Mouse (Mus musculus): Measurements from ENCODE around the gene Sema4a. TPM values are rescaled to one million over a fixed set of nuclear protein-coding genes. Genes with fewer than 3 reads are reported as not detected.

Sema4a gene
- polyA plus RNA-seq, 1 experiment from 2014 or later, result 32.6 TPM

DNA sequence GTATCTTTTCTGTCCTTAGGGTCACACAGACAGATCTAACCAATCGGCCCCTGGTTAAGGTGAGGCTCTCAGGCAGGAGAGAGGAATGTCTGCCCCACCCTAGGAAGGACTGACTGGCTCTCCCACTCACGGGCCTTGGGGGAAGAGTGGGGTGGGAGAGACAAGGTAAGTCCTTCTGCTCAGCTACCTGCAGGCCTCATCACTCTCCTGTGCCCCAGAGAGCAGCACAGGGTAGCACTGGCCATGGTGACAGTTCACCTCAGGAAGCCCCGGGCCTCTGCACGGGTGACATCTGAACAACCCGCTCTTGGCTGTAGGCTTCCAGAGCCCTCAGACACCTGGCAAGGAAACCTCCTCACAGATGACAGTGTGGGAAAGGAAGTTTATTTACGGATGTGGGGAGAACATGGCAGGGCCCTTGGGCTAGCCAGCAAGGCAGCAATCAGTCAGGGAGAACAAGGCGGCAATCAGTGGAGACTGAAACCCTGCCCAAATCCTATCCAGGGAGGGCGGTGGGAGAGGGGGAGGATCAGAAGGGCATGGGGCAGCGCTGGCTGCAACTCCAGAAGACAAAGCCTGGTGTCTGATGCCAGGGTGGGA lies 67.1 kb downstream of the Sema4a start:
- Histone ChIP-seq H3K27me3 (ENCODE audit: insufficient read depth, low read length) (no peaks in the 10 kb centered on the region), H3K4me1 (replicated peaks; ENCODE audit: insufficient read depth, low read length) (no peaks in the 10 kb centered on the region), H3K4me3 (replicated peaks; ENCODE audit: low read depth, low read length) (no peak overlapping the region), H3K36me3 (ENCODE audit: insufficient read depth, low read length) (0 out of 2 replicates have a peak, but pooled peaks cover 10% of the 10 kb centered on the region), H3K9ac (ENCODE audit: low read depth, low read length) (no peak overlapping the region), H3K27ac (no peak overlapping the region), H3K4me2 (ENCODE audit: low read length) (no peak overlapping the region), H3K9me3 (replicated peaks; ENCODE audit: low read length) (no peaks in the 10 kb centered on the region; the same call in 1 of the 2 replicates)
- ATAC-seq (replicated peaks; ENCODE audit: low FRiP score, low read depth), result no peak
- 70% methylated on average over 9 of the region's 9 CpGs for WGBS
- no peak for TF ChIP-seq CTCF (IDR thresholded peaks at IDR 0.05; ENCODE audit: low read depth)
- DNase-seq (ENCODE audit: low spot score), result no peak

Small RNA genes lying within 50 kb of the gene (microRNA-seq; reads per million reads assigned to microRNA genes)
- not detected for gene Mir7011

Other genes with a start within 250 kb of the Sema4a start
- gene Rhbg, start 206.5 kb downstream of the Sema4a start, polyA plus RNA-seq (2015; fragmentation: Nextera tagmentation; extraction: Ambion mirVana), result 23.2 and 24.2 TPM in 2 replicates
- gene Gm38392, start 174.0 kb downstream of the Sema4a start, polyA plus RNA-seq (2015; fragmentation: Nextera tagmentation; extraction: Ambion mirVana), result 3.8 and 5.1 TPM in 2 replicates
- 13.0 and 13.8 TPM in 2 replicates for gene Tsacc, start 164.2 kb downstream of the Sema4a start, polyA plus RNA-seq (2015; fragmentation: Nextera tagmentation; extraction: Ambion mirVana)
- 373 and 411 TPM in 2 replicates for gene Cct3, start 164.1 kb downstream of the Sema4a start, polyA plus RNA-seq (2015; fragmentation: Nextera tagmentation; extraction: Ambion mirVana)
- 306 and 328 TPM in 2 replicates for gene Glmp, start 136.2 kb downstream of the Sema4a start, polyA plus RNA-seq (2015; fragmentation: Nextera tagmentation; extraction: Ambion mirVana)
- 6.3 and 7.4 TPM in 2 replicates for gene Tmem79, start 125.0 kb downstream of the Sema4a start, polyA plus RNA-seq (2015; fragmentation: Nextera tagmentation; extraction: Ambion mirVana)
- gene Smg5, start 124.9 kb downstream of the Sema4a start, polyA plus RNA-seq (2015; fragmentation: Nextera tagmentation; extraction: Ambion mirVana), result 26.7 and 30.9 TPM in 2 replicates
- 15.4 and 16.6 TPM in 2 replicates for gene Paqr6, start 96.6 kb downstream of the Sema4a start, polyA plus RNA-seq (2015; fragmentation: Nextera tagmentation; extraction: Ambion mirVana)
- 3.8 and 4.7 TPM in 2 replicates for gene Bglap3, start 88.4 kb downstream of the Sema4a start, polyA plus RNA-seq (2015; fragmentation: Nextera tagmentation; extraction: Ambion mirVana)
- gene Bglap2, start 82.5 kb downstream of the Sema4a start, polyA plus RNA-seq (2015; fragmentation: Nextera tagmentation; extraction: Ambion mirVana), result 4.2 and 7.1 TPM in 2 replicates
- gene Bglap, start 76.7 kb downstream of the Sema4a start, polyA plus RNA-seq (2015; fragmentation: Nextera tagmentation; extraction: Ambion mirVana), result not detected in 2 replicates
- 97.5 and 107 TPM in 2 replicates for gene Pmf1, start 50.9 kb downstream of the Sema4a start, polyA plus RNA-seq (2015; fragmentation: Nextera tagmentation; extraction: Ambion mirVana)
- gene Slc25a44, start 36.0 kb downstream of the Sema4a start, polyA plus RNA-seq (2015; fragmentation: Nextera tagmentation; extraction: Ambion mirVana), result 17.1 and 17.7 TPM in 2 replicates
- 99.3 and 108 TPM in 2 replicates for gene Lmna, start 48.8 kb upstream of the Sema4a start, polyA plus RNA-seq (2015; fragmentation: Nextera tagmentation; extraction: Ambion mirVana)
- 12.5 and 13.8 TPM in 2 replicates for gene Mex3a, start 71.2 kb upstream of the Sema4a start, polyA plus RNA-seq (2015; fragmentation: Nextera tagmentation; extraction: Ambion mirVana)
- 27.4 and 28.9 TPM in 2 replicates for gene Rab25, start 87.1 kb upstream of the Sema4a start, polyA plus RNA-seq (2015; fragmentation: Nextera tagmentation; extraction: Ambion mirVana)
- gene Lamtor2, start 91.9 kb upstream of the Sema4a start, polyA plus RNA-seq (2015; fragmentation: Nextera tagmentation; extraction: Ambion mirVana), result 164 and 173 TPM in 2 replicates
- 35.1 and 35.9 TPM in 2 replicates for gene Ubqln4, start 92.6 kb upstream of the Sema4a start, polyA plus RNA-seq (2015; fragmentation: Nextera tagmentation; extraction: Ambion mirVana)
- 294 and 311 TPM in 2 replicates for gene Ssr2, start 114.7 kb upstream of the Sema4a start, polyA plus RNA-seq (2015; fragmentation: Nextera tagmentation; extraction: Ambion mirVana)
- 53.7 and 65.4 TPM in 2 replicates for gene Arhgef2, start 144.8 kb upstream of the Sema4a start, polyA plus RNA-seq (2015; fragmentation: Nextera tagmentation; extraction: Ambion mirVana)
- gene Rxfp4, start 192.0 kb upstream of the Sema4a start, polyA plus RNA-seq (2015; fragmentation: Nextera tagmentation; extraction: Ambion mirVana), result not detected in 2 replicates
- gene Khdc4, start 224.6 kb upstream of the Sema4a start, polyA plus RNA-seq (2015; fragmentation: Nextera tagmentation; extraction: Ambion mirVana), result 71.4 and 72.1 TPM in 2 replicates

All from kidney, postnatal 0 days (tissue).